Mouse (Mus musculus) cerebellum, adult 2 months (tissue): ENCODE measurements around the gene Itprip.

Experiments
- CTCF ChIP-seq: fragments of 200-500 bp; IDR thresholded peaks from 2 replicates; pipeline ENCODE4 v1.5.1; 2011; ENCODE audit warnings: low read depth, mild to moderate bottlenecking, control low read depth, low read length, moderate library complexity, borderline replicate concordance; ENCODE audit not compliant: insufficient read depth
- POLR2A ChIP-seq: fragments of 200-500 bp; IDR thresholded peaks from 2 replicates; pipeline ENCODE4 v1.6.1; 2011; ENCODE audit warnings: low read length, control low read depth, borderline replicate concordance; ENCODE audit not compliant: insufficient read depth

DNA sequence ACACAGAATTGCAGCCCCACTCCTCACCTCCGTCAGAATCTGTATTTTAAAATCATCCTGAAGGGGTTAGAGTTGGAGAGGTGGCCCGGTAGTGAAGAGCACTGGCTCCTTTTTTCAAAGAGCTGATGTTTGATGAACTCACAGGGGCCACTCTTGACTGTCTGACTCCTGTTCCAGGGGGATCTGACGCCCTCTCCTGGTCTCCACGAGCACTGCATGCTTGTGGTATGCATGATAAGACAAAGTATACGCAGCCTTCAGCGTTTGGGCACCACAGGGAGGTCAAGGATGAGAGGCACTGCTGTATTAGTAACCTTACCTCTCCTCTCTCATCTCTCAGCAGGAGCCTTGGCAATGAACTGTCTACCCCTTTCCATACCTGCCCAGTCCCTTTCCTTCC lies 19.1 kb downstream of the Itprip start:
- no peak for TF ChIP-seq CTCF
- no peak for TF ChIP-seq POLR2A
